ENCODE assay signal across 8 mouse cellular contexts in the genomic region with DNA sequence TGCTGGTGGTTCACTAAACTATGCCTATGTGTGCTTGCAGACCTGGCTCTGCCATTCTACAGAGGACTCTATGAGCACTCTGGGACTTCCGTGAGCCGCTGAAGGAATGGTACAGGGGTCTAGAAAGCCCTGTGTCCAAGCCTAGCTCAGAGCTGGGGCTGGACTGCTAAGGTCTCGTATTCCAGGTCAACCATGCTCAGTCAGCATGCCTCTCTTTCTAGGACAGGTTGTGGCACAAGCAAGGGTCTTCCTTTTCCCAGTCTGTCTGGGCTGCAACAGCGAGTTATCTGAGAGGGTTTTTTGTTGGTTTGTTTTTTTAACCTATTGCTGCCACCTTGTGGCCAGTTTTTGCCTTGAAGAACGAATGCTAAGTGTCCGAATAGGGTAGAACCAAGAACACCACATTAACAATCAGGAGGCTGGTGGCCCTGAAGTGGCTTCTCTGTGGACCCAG. TPM values are rescaled to one million over a fixed set of nuclear protein-coding genes. Genes with fewer than 3 reads are reported as not detected.
A peak's percentile ranks its signal among the peaks of the same experiment; 100 is the strongest.
DNase-seq lines count a peak whose midpoint lies in the region; ATAC-seq and TF ChIP-seq lines count a peak whose summit lies in the region.

No protein-coding gene starts in this region.

- H3K9ac ChIP-seq in embryonic facial prominence, embryonic 13.5 days = peak overlapping the region; percentile 58; the same call in 1 of the 2 replicates
- peak overlapping the region; percentile 44 for H3K9ac ChIP-seq in midbrain, embryonic 13.5 days (replicated peaks)

- ATAC-seq in embryonic facial prominence, embryonic 13.5 days (ENCODE audit: insufficient number of reproducible peaks, insufficient read depth, low FRiP score, low TSS enrichment, low read depth) = no peak
- ATAC-seq in midbrain, embryonic 13.5 days = peak; percentile 82

- 0 out of 2 replicates have a peak, but pooled peaks cover 3% of the 10 kb centered on the region for H3K4me1 ChIP-seq in embryonic facial prominence, embryonic 13.5 days
- H3K4me1 ChIP-seq in kidney, adult 2 months (ENCODE audit: control insufficient read depth, insufficient read depth, low read length) = 0 out of 2 replicates have a peak, but pooled peaks cover 2% of the 10 kb centered on the region
- 0 out of 2 replicates have a peak, but pooled peaks cover 3% of the 10 kb centered on the region for H3K4me1 ChIP-seq in limb, embryonic 10.5 days
- H3K4me1 ChIP-seq in midbrain, embryonic 13.5 days (replicated peaks) = peaks cover 6% of the 10 kb centered on the region
- H3K4me1 ChIP-seq in spleen, adult 2 months (ENCODE audit: control insufficient read depth, insufficient read depth, insufficient read length) = no peaks in the 10 kb centered on the region

- peak; percentile 47 for TF ChIP-seq CTCF in kidney, adult 2 months (conservative IDR thresholded peaks at IDR 0.05; ENCODE audit: insufficient read depth, insufficient read length, low read depth, low read length)
- peak; percentile 27; the same call in 1 of the 2 replicates for TF ChIP-seq CTCF in spleen, adult 2 months (IDR thresholded peaks at IDR 0.05; ENCODE audit: extremely low read depth, insufficient read depth, insufficient read length, insufficient replicate concordance)

- 31% methylated on average over 6 of the region's 6 CpGs for WGBS in embryonic facial prominence, embryonic 13.5 days
- 34% methylated on average over 6 of the region's 6 CpGs for WGBS in kidney, adult 2 months
- WGBS in limb, embryonic 10.5 days = 29% methylated on average over 6 of the region's 6 CpGs
- WGBS in midbrain, embryonic 13.5 days = 25% methylated on average over 6 of the region's 6 CpGs
- WGBS in spleen, adult 2 months = 36% methylated on average over 6 of the region's 6 CpGs

- no peak overlapping the region for H3K27ac ChIP-seq in embryonic facial prominence, embryonic 13.5 days
- no peak overlapping the region for H3K27ac ChIP-seq in kidney, adult 2 months (ENCODE audit: insufficient read depth, low read depth, low read length)
- H3K27ac ChIP-seq in limb, embryonic 10.5 days = no peak overlapping the region
- H3K27ac ChIP-seq in midbrain, embryonic 13.5 days = peak overlapping the region; percentile 71
- no peak overlapping the region for H3K27ac ChIP-seq in spleen, adult 2 months (ENCODE audit: insufficient read depth, low read length)

- peak overlapping the region; percentile 47 for H3K4me2 ChIP-seq in embryonic facial prominence, embryonic 13.5 days
- H3K4me2 ChIP-seq in midbrain, embryonic 13.5 days (replicated peaks) = peak overlapping the region; percentile 44

- no peaks in the 10 kb centered on the region for H3K9me3 ChIP-seq in embryonic facial prominence, embryonic 13.5 days
- no peaks in the 10 kb centered on the region for H3K9me3 ChIP-seq in limb, embryonic 10.5 days (replicated peaks)
- H3K9me3 ChIP-seq in midbrain, embryonic 13.5 days = no peaks in the 10 kb centered on the region

- H3K4me3 ChIP-seq in embryonic facial prominence, embryonic 13.5 days = peak overlapping the region; percentile 17; the same call in 1 of the 2 replicates
- no peak overlapping the region for H3K4me3 ChIP-seq in kidney, adult 2 months (ENCODE audit: insufficient read depth, low read depth, low read length)
- no peak overlapping the region; the same call in 1 of the 2 replicates for H3K4me3 ChIP-seq in limb, embryonic 10.5 days
- H3K4me3 ChIP-seq in midbrain, embryonic 13.5 days (replicated peaks) = peak overlapping the region; percentile 26
- H3K4me3 ChIP-seq in spleen, adult 2 months (ENCODE audit: extremely low read depth, insufficient read depth, insufficient read length) = no peak overlapping the region

- TF ChIP-seq POLR2A in kidney, adult 2 months (IDR thresholded peaks at IDR 0.05; ENCODE audit: low read depth, low read length) = no peak
- TF ChIP-seq POLR2A in spleen, adult 2 months (IDR thresholded peaks at IDR 0.05; ENCODE audit: low read depth, low read length) = no peak

- no peaks in the 10 kb centered on the region for H3K36me3 ChIP-seq in embryonic facial prominence, embryonic 13.5 days
- H3K36me3 ChIP-seq in kidney, adult 2 months (ENCODE audit: control insufficient read depth, insufficient read depth, low read length) = no peaks in the 10 kb centered on the region
- H3K36me3 ChIP-seq in limb, embryonic 10.5 days = no peaks in the 10 kb centered on the region
- H3K36me3 ChIP-seq in midbrain, embryonic 13.5 days = no peaks in the 10 kb centered on the region
- H3K36me3 ChIP-seq in spleen, adult 2 months (ENCODE audit: control insufficient read depth, insufficient read depth, low read length) = no peaks in the 10 kb centered on the region

- no peaks in the 10 kb centered on the region for H3K27me3 ChIP-seq in embryonic facial prominence, embryonic 13.5 days
- H3K27me3 ChIP-seq in kidney, adult 2 months (replicated peaks; ENCODE audit: control insufficient read depth, insufficient read depth, low read length) = no peaks in the 10 kb centered on the region
- no peaks in the 10 kb centered on the region for H3K27me3 ChIP-seq in limb, embryonic 10.5 days (ENCODE audit: low read depth, poor library complexity, severe bottlenecking)
- H3K27me3 ChIP-seq in midbrain, embryonic 13.5 days = no peaks in the 10 kb centered on the region
- H3K27me3 ChIP-seq in spleen, adult 2 months (ENCODE audit: control insufficient read depth, insufficient read depth, low read length) = no peaks in the 10 kb centered on the region

- peak; percentile 91 for DNase-seq in 416B (ENCODE audit: low read depth)
- DNase-seq in adrenal gland, postnatal 36 days = peak; percentile 80 to 84
- DNase-seq in heart, adult 8-10 months (ENCODE audit: low spot score) = peak; percentile 92
- DNase-seq in kidney, adult 2 months = peak; percentile 92
- peak; percentile 78 for DNase-seq in limb, embryonic 10.5 days (ENCODE audit: low spot score)
- DNase-seq in spleen, adult 2 months (ENCODE audit: low read depth in 1 of 2, low spot score in 2 of 2) = peak; percentile 64 to 70

RNA-seq across cellular contexts. Expression of a gene that starts 2.4 kb away (rescaled TPM):
- 1 to 10 TPM; 1.0 to 1.4 TPM for total RNA-seq in adrenal gland, postnatal 36 days (2021)
- polyA plus RNA-seq in embryonic facial prominence, embryonic 13.5 days (2015; fragmentation: Nextera tagmentation; extraction: Ambion mirVana) = not detected in 2 replicates
- not detected for total RNA-seq in heart, adult 8-10 months (2022)
- polyA plus RNA-seq in kidney, adult 2 months (2012; rRNA removed) = 0.64 and 1.0 TPM in 2 replicates
- polyA plus RNA-seq in limb, embryonic 10.5 days (2016; fragmentation: Nextera tagmentation; extraction: Ambion mirVana) = not detected in 2 replicates
- 0.46 TPM in 1 of 2 replicates, not detected in the other for polyA plus RNA-seq in midbrain, embryonic 13.5 days (2015; fragmentation: Nextera tagmentation; extraction: Ambion mirVana)
- polyA plus RNA-seq in spleen, adult 2 months (2012; rRNA removed) = not detected in 2 replicates

RNA-seq across cellular contexts. Expression of a gene that starts 25.4 kb away (rescaled TPM):
- total RNA-seq in adrenal gland, postnatal 36 days (2021) = 100 to 1,000 TPM; 152 to 219 TPM
- 61.8 and 65.9 TPM in 2 replicates for polyA plus RNA-seq in embryonic facial prominence, embryonic 13.5 days (2015; fragmentation: Nextera tagmentation; extraction: Ambion mirVana)
- 100 to 1,000 TPM; 675 to 794 (median 735) TPM for total RNA-seq in heart, adult 8-10 months (2022)
- 378 and 521 TPM in 2 replicates for polyA plus RNA-seq in kidney, adult 2 months (2012; rRNA removed)
- 51.2 and 65.5 TPM in 2 replicates for polyA plus RNA-seq in limb, embryonic 10.5 days (2016; fragmentation: Nextera tagmentation; extraction: Ambion mirVana)
- 56.1 and 61.6 TPM in 2 replicates for polyA plus RNA-seq in midbrain, embryonic 13.5 days (2015; fragmentation: Nextera tagmentation; extraction: Ambion mirVana)
- 70.8 and 109 TPM in 2 replicates for polyA plus RNA-seq in spleen, adult 2 months (2012; rRNA removed)

RNA-seq across cellular contexts. Expression of a gene that starts 25.5 kb away (rescaled TPM):
- total RNA-seq in adrenal gland, postnatal 36 days (2021) = 100 to 1,000 TPM in 1 of 2 experiments, 10 to 100 TPM in 1; 70.2 to 106 TPM
- polyA plus RNA-seq in embryonic facial prominence, embryonic 13.5 days (2015; fragmentation: Nextera tagmentation; extraction: Ambion mirVana) = 109 and 123 TPM in 2 replicates
- 10 to 100 TPM; 72.2 to 85.6 (median 78.5) TPM for total RNA-seq in heart, adult 8-10 months (2022)
- 55.8 and 71.2 TPM in 2 replicates for polyA plus RNA-seq in kidney, adult 2 months (2012; rRNA removed)
- polyA plus RNA-seq in limb, embryonic 10.5 days (2016; fragmentation: Nextera tagmentation; extraction: Ambion mirVana) = 195 and 198 TPM in 2 replicates
- polyA plus RNA-seq in midbrain, embryonic 13.5 days (2015; fragmentation: Nextera tagmentation; extraction: Ambion mirVana) = 202 and 203 TPM in 2 replicates
- polyA plus RNA-seq in spleen, adult 2 months (2012; rRNA removed) = 27.1 and 32.8 TPM in 2 replicates

RNA-seq across cellular contexts. Expression of a gene that starts 40.9 kb away (rescaled TPM):
- total RNA-seq in adrenal gland, postnatal 36 days (2021) = 10 to 100 TPM; 26.2 to 35.5 TPM
- polyA plus RNA-seq in embryonic facial prominence, embryonic 13.5 days (2015; fragmentation: Nextera tagmentation; extraction: Ambion mirVana) = 7.8 and 9.8 TPM in 2 replicates
- total RNA-seq in heart, adult 8-10 months (2022) = 1 to 10 TPM; 5.7 to 8.2 (median 7.2) TPM
- 148 and 169 TPM in 2 replicates for polyA plus RNA-seq in kidney, adult 2 months (2012; rRNA removed)
- 2.7 and 5.3 TPM in 2 replicates for polyA plus RNA-seq in limb, embryonic 10.5 days (2016; fragmentation: Nextera tagmentation; extraction: Ambion mirVana)
- polyA plus RNA-seq in midbrain, embryonic 13.5 days (2015; fragmentation: Nextera tagmentation; extraction: Ambion mirVana) = 14.2 and 14.5 TPM in 2 replicates
- 3.0 and 3.1 TPM in 2 replicates for polyA plus RNA-seq in spleen, adult 2 months (2012; rRNA removed)

RNA-seq across cellular contexts. Expression of a gene that starts 44.6 kb away (rescaled TPM):
- total RNA-seq in adrenal gland, postnatal 36 days (2021) = 10 to 100 TPM; 65.7 to 70.6 TPM
- polyA plus RNA-seq in embryonic facial prominence, embryonic 13.5 days (2015; fragmentation: Nextera tagmentation; extraction: Ambion mirVana) = 152 and 159 TPM in 2 replicates
- total RNA-seq in heart, adult 8-10 months (2022) = 10 to 100 TPM; 65.4 to 71.4 (median 68.7) TPM
- polyA plus RNA-seq in kidney, adult 2 months (2012; rRNA removed) = 107 and 112 TPM in 2 replicates
- polyA plus RNA-seq in limb, embryonic 10.5 days (2016; fragmentation: Nextera tagmentation; extraction: Ambion mirVana) = 201 and 208 TPM in 2 replicates
- 133 and 140 TPM in 2 replicates for polyA plus RNA-seq in midbrain, embryonic 13.5 days (2015; fragmentation: Nextera tagmentation; extraction: Ambion mirVana)
- polyA plus RNA-seq in spleen, adult 2 months (2012; rRNA removed) = 56.4 and 56.8 TPM in 2 replicates

Comparison
In these comparisons a context has a peak if more than half of its experiments do, and no peak if none do; other contexts are left out.
1. H3K4me3 ChIP-seq: peak in embryonic facial prominence, embryonic 13.5 days (single experiment) and midbrain, embryonic 13.5 days (single experiment); none in kidney, adult 2 months (single experiment), limb, embryonic 10.5 days (single experiment) and spleen, adult 2 months (single experiment).
2. Peak in every context shown above with its lines, with median percentiles within 50 percentile points of each other: DNase-seq.